Mouse (Mus musculus) NIH3T3 (cell line): ENCODE data around the gene Il5.

Source experiments
- DNase-seq: peaks from one replicate; pipeline ENCODE4 v3.0.0-alpha.2; 2012; ENCODE audit warnings: low read depth

Gene Il5

DNA sequence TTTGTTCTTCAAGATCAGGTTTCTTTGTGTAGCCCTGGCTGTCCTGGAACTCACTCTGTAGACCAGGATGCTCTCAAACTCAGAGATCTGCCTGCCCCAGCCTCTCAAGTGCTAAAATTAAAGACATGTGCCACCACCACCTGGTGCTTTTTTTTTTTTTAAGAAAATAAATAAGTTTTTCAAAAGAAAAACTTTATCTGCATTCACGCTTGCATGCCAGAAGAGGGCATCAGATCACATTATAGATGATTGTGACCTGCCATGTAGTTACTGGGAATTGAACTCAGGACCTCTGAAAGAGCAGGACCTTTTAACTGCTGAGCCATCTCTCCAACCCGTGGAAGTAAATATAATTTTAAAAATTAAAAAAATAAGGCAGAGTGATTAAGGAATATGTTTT lies 24.7 kb downstream of the Il5 start:
- no peak for DNase-seq

DNA sequence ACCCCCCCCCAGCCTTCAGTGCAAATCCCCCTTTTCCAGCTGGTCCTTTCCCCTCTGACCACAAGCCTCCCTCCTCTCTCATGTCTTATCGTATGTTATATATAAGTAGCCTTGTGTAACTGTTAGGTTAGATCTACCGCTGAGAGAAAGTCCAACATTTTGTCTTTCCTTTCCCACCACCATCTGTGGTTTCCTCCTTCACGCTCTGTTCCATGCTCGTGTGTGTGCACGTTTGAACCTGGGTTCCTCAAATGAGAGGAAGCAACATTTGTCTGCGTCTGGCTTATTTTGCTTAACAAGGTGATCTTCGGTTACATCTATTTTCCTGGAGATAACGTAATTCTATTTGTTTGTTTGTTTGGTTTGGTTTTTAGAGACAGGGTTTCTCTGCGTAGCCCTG lies 27.4 kb downstream of the Il5 start:
- DNase-seq: no peak

DNA sequence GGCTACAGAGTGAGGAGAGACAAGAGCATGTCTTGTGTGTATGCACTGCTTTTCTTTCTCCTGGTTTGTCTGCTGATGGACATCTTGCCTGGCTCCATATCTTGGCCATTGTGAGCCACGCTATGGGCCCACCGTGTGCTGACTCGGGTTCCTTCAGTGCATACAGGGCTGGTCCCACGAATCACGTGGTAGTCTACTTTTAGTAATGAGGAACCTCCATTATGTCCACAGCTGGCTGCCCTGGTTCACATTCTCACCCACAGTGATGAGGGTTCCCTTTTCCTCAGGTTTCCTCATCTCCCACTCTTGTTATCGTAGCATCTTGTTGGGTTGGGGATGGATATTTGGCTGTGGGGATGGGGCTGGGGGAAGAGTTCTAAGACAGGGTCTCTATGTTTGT lies 28.0 kb downstream of the Il5 start:
- DNase-seq: no peak

- no peak for DNase-seq
Measured at GRCm38 (mm10) chr11:53749306-53749705, 28.7 kb downstream of the Il5 start.

DNA sequence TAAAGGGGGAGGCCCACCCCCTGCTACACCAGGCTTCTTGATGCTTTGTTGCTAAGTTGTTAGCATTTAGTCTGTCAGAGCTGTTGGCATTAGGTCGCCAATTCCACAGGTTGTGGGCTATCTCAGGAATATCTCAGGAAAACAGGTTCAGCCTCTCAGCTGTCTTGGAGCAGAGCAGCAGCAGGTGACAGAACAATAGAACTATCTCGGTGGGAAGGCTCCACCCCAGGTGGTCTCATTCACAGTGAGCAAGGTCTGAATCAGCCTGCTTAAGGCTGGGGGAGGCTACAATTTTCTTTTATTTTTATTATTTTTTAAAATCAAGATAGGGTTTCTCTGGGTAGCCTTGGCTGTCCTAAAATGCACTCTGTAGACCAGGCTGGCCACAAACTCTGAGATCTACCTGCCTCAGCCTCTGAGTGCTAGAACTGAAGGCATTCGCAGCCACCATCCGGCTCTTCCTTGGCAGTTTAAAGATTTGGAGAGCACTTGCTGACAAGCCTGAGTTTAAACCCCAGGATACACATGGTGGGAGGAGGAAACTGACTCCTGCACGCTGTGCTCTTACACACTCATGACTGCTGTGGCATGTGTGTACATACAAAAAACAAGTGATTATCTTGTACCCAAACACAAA lies 29.2 kb downstream of the Il5 start:
- DNase-seq: no peak

GRCm38 (mm10) chr11:53755011-53755595 lies 34.5 kb downstream of the Il5 start:
- peak; percentile 75 for DNase-seq

- no peak for DNase-seq
Measured at GRCm38 (mm10) chr11:53757612-53758011, 37.0 kb downstream of the Il5 start.

- DNase-seq: peak; percentile 58
Measured at GRCm38 (mm10) chr11:53758033-53758432, 37.4 kb downstream of the Il5 start.

DNA sequence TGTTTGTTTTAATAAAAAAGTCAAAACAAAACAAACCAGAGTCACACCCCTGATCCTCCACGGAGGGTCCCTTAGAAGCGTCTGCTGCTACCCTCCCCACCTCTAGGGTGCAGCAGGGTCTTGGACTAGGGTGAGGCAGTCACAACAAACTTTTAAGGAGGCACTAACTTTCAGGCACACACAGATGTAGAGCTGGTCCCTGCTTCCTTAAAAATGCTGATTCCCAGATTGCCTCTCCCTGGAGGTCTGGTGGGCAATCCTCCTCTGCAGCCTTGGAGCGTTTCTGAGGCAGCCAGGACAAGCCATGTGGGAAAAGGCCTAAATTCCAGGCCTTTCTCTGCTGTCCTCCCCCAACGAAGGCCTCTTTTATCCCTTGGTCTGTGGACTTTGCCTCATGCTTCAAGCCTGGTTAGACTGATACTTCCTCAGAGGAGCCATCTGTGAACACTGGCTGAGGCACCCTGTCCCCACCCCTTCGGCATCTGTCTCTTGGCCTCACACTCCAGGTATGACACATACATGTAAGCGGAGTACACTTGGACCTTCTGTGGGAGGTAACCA lies 38.3 kb downstream of the Il5 start:
- peak; percentile 61 for DNase-seq

DNA sequence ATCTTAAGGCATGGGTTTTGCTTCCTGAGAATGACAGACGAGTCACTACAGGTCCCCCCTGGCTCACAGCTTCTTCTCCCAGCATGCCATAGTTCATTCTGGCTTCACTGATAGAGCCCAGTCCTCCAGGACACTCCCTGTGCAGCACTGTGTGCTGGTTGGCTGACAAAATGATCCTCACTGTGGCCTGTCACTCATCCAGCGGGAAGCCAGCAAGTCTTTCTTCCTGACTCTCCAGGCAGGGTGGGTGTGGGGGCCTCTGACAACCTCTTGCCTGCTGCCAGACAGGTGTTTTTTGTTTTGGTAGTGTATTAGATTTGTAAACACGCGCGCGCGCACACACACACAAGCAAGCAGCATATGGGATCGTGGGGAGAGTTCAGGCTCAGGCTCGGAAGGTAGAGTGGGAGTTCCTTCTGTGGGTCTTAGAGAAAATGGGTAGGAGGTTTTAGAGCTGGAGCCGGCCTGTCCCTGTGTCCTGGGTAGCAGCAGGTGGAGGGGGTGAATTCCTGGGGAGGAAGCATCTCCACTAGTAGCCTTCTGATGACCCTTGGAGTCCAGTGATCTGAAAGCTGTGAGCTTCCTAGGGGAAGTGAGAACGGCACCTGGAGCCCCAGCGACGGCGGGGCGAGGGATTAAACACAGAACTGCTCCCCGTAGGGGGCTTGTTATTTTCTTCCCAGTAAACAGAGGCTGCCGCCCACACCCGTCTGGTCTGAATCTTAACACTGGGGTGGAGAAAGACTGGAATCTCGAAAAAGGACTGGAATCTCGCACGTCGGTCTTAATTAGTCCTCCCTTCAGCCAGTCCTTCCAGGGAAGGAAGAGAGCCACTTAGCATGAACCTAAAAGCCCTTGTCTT lies 39.2 kb downstream of the Il5 start:
- DNase-seq: no peak

DNA sequence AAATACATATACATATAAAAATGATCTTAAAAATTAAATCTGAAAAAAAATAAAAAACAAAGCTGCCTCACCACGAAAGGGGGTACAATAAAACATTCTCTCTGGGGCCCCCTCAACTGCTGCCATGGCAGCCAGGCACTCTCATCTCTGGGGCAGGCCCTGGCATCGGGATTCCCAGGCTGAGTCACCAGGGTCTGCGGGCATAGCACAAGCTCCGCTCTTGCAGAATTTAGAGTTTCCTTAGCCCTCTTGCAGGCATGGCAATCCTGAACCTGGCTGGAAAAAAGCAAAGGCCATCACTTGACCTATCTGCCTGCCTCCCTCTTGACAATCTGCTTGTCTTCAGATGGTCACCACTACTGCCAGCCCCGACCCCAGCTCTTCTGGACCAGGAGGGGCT lies 40.7 kb downstream of the Il5 start:
- DNase-seq: no peak

DNA sequence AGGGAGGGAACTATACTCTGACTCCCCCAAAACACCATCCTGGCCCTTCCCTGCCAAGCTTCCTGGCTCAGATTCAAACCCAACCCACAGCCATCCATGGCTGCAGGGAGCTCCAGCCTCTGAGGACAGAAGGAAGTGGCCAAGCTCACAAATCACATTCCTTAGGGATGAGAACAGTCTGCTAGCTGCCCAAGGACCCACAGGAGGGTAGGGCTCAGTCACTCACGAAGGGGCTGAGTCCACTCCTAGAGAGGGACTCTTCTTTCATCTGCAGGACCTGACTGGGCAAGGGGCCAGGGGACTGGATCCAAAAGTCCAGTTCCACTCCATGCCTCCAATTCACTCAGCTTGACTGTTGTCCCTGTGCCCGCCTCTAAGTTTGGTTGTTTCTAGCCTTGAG lies 41.2 kb downstream of the Il5 start:
- DNase-seq: peak; percentile 86

- no peak for DNase-seq
Measured at GRCm38 (mm10) chr11:53762426-53762825, 41.8 kb downstream of the Il5 start.

- peak; percentile 83 for DNase-seq
Measured at GRCm38 (mm10) chr11:53762827-53763495, 42.4 kb downstream of the Il5 start.

- peak; percentile 96 for DNase-seq
Measured at GRCm38 (mm10) chr11:53763496-53764140, 43.0 kb downstream of the Il5 start.

- no peak for DNase-seq
Measured at GRCm38 (mm10) chr11:53764581-53764980, 44.0 kb downstream of the Il5 start.

DNA sequence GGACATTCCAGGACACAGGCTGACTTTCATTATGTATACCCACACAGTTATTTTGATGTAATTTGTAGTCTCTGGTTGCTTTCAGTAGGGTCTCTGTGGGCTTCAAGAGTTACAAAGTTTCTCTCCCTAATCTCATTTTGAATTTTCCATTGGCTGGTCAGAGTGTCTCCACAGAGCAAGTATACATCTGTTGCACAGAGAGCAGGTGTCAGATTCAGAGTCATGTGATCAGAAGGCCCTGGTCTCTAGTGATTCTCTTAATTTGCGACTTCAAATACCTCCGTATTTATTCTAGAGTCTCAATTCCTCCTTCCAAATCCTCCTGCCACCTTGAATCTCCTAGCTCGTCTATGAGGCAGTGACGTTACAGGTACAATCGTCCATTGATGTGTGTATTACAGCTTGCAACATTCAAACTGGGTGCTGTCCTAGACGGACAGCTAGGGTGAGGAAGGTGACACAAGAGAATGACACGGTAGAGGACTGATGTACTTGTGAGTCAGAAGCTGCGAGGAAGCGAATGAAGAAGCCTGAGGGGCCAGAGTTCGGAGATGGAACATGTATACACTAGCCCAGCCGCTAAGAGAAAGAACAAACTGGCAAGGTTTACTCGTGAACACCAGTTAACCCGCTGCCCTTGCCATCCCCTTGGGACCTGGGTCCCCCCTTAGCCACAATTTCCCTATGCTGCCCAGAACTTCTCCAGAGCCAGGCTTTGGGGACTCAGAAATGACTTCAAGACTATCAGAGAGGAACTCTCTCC lies 48.0 kb downstream of the Il5 start:
- no peak for DNase-seq

DNA sequence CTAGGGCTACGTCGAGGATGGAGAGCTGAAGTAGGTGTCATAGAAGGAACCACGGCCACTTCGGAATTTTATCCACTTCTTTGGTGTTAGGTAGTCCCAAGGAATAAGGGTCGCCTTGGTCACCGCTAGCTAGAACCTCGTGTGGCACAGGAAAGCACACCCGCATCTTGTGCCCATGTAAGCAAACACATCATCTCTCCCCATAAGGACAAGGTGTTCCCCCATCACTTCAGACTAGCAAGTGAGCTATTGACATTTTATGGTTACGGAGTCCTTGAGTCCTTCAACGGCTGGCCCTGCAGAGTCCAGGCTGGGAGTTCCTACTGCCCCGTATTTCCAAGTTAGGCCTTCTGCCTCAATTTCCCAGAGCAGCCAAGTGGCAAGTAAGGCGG lies 48.6 kb downstream of the Il5 start:
- DNase-seq: no peak

DNA sequence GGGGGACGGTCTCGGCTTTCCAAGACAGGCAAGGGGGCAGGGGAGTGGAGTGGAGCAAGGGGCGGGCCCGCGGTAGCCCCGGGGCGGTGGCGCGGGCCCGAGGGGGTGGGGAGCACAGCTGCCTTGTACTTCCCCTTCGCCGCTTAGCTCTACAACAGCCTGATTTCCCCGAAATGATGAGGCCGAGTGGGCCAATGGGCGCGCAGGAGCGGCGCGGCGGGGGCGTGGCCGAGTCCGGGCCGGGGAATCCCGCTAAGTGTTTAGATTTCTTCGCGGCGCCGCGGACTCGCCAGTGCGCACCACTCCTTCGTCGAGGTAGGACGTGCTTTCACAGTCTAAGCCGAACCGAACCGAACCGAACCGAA lies 49.1 kb downstream of the Il5 start, which contains the start of gene Irf1:
Irf1 (plus strand) TSS at position 255 of the 365 bp plus-strand sequence.
- peak; percentile 98 for DNase-seq

DNA sequence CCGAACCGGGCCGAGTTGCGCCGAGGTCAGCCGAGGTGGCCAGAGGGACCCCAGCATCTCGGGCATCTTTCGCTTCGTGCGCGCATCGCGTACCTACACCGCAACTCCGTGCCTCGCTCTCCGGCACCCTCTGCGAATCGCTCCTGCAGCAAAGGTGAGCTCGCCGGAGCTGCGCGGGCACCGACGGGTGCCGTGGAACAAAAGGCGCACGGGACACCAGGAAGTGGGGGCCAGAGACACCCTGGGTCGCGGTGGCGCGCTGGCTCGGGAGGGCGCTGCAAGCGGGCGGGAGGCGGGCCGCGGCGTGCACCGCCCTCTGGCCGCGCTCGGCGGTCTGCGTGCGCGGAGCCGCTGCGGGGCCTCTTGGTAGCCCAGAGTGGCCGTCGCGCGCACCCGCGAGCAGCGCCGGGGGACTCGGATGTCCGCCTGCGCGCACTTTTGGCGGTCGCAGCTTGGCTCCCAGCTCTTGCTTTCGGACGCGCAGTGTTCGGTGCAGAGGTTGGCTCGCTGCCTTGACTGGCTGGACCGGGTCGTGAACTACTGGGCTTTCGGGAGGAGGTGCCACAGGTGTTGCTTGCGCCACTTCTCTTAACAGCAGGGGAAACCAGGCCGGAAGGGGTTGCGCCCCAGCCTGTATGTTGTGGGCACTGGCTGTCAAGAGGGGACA lies 49.7 kb downstream of the Il5 start:
- peak; percentile 84 for DNase-seq
